Mouse (Mus musculus) forebrain, embryonic 15.5 days (tissue): ENCODE measurements at regions not wholly inside any gene's neighbourhood (a gene's known extent, or its start where the extent isn't known, plus 50 kb on each side); places are given as distances from the start of the nearest gene placed in this dataset.

ENCODE experiments used
- ATAC-seq: fragments of 200-750 bp; cut with Nextera tagmentation; replicated peaks from 2 replicates; pipeline ENCODE4 v1.8.0; 2017; ENCODE audit warnings: mild to moderate bottlenecking, moderate TSS enrichment, moderate library complexity
- H3K27ac ChIP-seq: fragments of 300-500 bp; sonication (generic); replicated peaks from 2 replicates; pipeline ENCODE4 v1.5.1; 2015; ENCODE audit warnings: mild to moderate bottlenecking, inconsistent platforms
- H3K27me3 ChIP-seq: fragments of 300-500 bp; sonication (generic); 2 replicates; pipeline ENCODE4 v1.6.1; 2015; ENCODE audit warnings: inconsistent platforms
- H3K36me3 ChIP-seq: fragments of 300-500 bp; sonication (generic); 2 replicates; pipeline ENCODE4 v1.6.1; 2015; ENCODE audit warnings: mild to moderate bottlenecking, inconsistent platforms
- H3K4me1 ChIP-seq: fragments of 300-500 bp; sonication (generic); 2 replicates; pipeline ENCODE4 v1.6.1; 2015; ENCODE audit warnings: inconsistent platforms
- H3K4me2 ChIP-seq: fragments of 300-500 bp; sonication (generic); replicated peaks from 2 replicates; pipeline ENCODE4 v1.6.1; 2015; ENCODE audit warnings: mild to moderate bottlenecking, inconsistent platforms
- H3K4me3 ChIP-seq: fragments of 300-500 bp; sonication (generic); 2 replicates; pipeline ENCODE4 v1.5.1; 2015; ENCODE audit warnings: mild to moderate bottlenecking, inconsistent platforms
- H3K9ac ChIP-seq: fragments of 300-500 bp; sonication (generic); replicated peaks from 2 replicates; pipeline ENCODE4 v1.6.1; 2015; ENCODE audit warnings: mild to moderate bottlenecking, inconsistent platforms
- H3K9me3 ChIP-seq: fragments of 300-500 bp; sonication (generic); 2 replicates; pipeline ENCODE4 v1.6.1; 2016; ENCODE audit warnings: inconsistent platforms
- WGBS: fragments of 180-500 bp; shearing (Covaris S2); methylation state at CpG from one replicate; pipeline ENCODE4 v1.1.7; 2015; ENCODE audit warnings: mixed read lengths; 5-methylcytosine and 5-hydroxymethylcytosine counted together

DNA sequence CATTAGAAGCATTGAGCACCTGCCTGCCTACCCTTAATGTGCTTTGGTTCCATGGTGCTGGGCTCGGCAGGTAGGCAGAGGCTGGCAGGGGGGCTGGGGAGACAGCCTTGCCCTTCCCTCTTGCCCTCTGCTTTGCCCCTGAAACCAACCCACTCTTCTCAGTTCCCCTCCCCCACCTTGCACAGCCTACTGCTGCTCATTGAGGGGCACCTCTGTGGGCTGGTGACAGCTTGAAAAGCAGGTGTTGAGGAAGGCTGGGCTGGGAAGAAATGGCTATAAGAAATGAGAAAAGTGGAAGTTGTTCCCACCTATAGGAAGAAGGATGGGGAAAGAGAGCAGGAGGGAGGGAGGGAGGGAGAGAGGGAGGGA, 167.7 kb upstream of the Sdk2 start:
- peak overlapping the region; percentile 41 for H3K27ac ChIP-seq
- ATAC-seq, result no peak

GRCm38 (mm10) chr11:114233636-114234541, 167.0 kb upstream of the Sdk2 start:
- Histone ChIP-seq H3K4me2 (peak overlapping the region; percentile 16; the same call in 1 of the 2 replicates), H3K4me3 (no peak overlapping the region), H3K27me3 (no peaks in the 10 kb centered on the region), H3K9me3 (no peaks in the 10 kb centered on the region), H3K9ac (no peak overlapping the region), H3K36me3 (no peaks in the 10 kb centered on the region), H3K27ac (peak overlapping the region; percentile 41), H3K4me1 (peaks cover 14% of the 10 kb centered on the region)
- 54% methylated on average over 19 of the region's 19 CpGs for WGBS
- ATAC-seq, result no peak

More for the DNA sequence above, 167.7 kb upstream of the Sdk2 start:
- Histone ChIP-seq H3K4me2 (peak overlapping the region; percentile 16; the same call in 1 of the 2 replicates), H3K9me3 (no peaks in the 10 kb centered on the region), H3K9ac (no peak overlapping the region), H3K27me3 (no peaks in the 10 kb centered on the region), H3K36me3 (no peaks in the 10 kb centered on the region), H3K4me3 (no peak overlapping the region), H3K4me1 (peaks cover 20% of the 10 kb centered on the region)
- 32% methylated on average over 1 of the region's 1 CpGs for WGBS

DNA sequence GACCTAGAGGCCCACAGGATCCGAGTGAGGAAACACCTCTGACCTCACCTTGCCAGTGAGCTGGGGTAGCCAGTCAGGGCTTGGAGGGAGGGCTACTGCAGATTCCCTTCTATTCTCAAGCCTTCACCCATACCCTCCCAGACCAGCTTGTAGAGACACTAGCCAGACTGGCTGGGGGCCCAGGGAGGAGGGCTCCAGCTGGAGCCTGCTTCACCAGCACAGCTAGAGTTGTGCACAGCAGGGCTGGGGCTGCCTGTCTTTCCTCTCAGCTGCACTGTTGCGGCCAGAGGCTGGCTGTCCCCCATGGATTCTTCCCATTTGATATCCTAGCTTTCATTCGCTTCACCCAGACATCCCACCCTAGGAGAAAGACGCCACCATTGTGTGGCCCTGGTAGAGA, 165.0 kb upstream of the Sdk2 start:
- Histone ChIP-seq H3K27me3 (no peaks in the 10 kb centered on the region), H3K36me3 (no peaks in the 10 kb centered on the region), H3K4me1 (peaks cover 10% of the 10 kb centered on the region), H3K9me3 (no peaks in the 10 kb centered on the region), H3K9ac (no peak overlapping the region), H3K4me2 (no peak overlapping the region), H3K4me3 (no peak overlapping the region), H3K27ac (no peak overlapping the region)
- 76% methylated on average over 4 of the region's 4 CpGs for WGBS
- ATAC-seq, result no peak; the same call in 1 of the 2 replicates

- 81% methylated on average over 8 of the region's 8 CpGs for WGBS
- H3K9me3 ChIP-seq, result no peaks in the 10 kb centered on the region
- H3K36me3 ChIP-seq, result no peaks in the 10 kb centered on the region
- no peak overlapping the region for H3K9ac ChIP-seq
- ATAC-seq, result no peak
- H3K27me3 ChIP-seq, result no peaks in the 10 kb centered on the region
- H3K4me2 ChIP-seq, result no peak overlapping the region
- peaks cover 10% of the 10 kb centered on the region for H3K4me1 ChIP-seq
- H3K4me3 ChIP-seq, result no peak overlapping the region
- H3K27ac ChIP-seq, result no peak overlapping the region
Observed at GRCm38 (mm10) chr11:114229763-114230162, 162.9 kb upstream of the Sdk2 start.

- Histone ChIP-seq H3K36me3 (no peaks in the 10 kb centered on the region), H3K9me3 (no peaks in the 10 kb centered on the region), H3K27me3 (no peaks in the 10 kb centered on the region), H3K4me3 (no peak overlapping the region), H3K4me1 (peaks cover 5% of the 10 kb centered on the region), H3K9ac (no peak overlapping the region), H3K27ac (no peak overlapping the region), H3K4me2 (no peak overlapping the region)
- 87% methylated on average over 6 of the region's 6 CpGs for WGBS
- ATAC-seq, result no peak
Observed at GRCm38 (mm10) chr11:114229196-114229595, 162.3 kb upstream of the Sdk2 start.

- no peak overlapping the region for H3K4me2 ChIP-seq
- H3K36me3 ChIP-seq, result no peaks in the 10 kb centered on the region
- no peaks in the 10 kb centered on the region for H3K9me3 ChIP-seq
- 88% methylated on average over 13 of the region's 13 CpGs for WGBS
- no peak overlapping the region for H3K9ac ChIP-seq
- no peaks in the 10 kb centered on the region for H3K4me1 ChIP-seq
- H3K4me3 ChIP-seq, result no peak overlapping the region
- no peak for ATAC-seq
- no peak overlapping the region for H3K27ac ChIP-seq
- no peaks in the 10 kb centered on the region for H3K27me3 ChIP-seq
Observed at GRCm38 (mm10) chr11:114226553-114226952, 159.7 kb upstream of the Sdk2 start.

DNA sequence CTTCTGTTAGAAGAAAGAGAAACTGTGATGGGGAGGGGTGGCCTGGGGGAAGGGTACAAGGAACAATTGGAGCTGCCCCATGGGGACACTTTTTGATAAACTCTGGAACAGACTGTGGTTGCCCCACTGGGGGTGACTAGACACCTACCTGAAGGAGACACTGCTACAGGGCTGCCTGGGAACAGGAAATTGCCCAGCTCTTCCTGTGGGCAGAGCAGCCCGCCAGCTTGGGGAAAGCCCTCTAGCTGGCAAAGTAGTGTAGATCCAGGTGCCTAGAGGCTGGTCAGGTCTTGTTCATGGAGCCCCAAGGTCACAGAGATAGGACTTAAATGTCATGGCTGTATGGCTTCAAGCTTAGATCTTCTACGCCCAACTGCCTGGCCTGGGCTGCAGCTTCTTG, 157.9 kb upstream of the Sdk2 start:
- Histone ChIP-seq H3K9ac (no peak overlapping the region), H3K4me3 (no peak overlapping the region), H3K36me3 (no peaks in the 10 kb centered on the region), H3K27ac (no peak overlapping the region), H3K4me1 (no peaks in the 10 kb centered on the region), H3K9me3 (no peaks in the 10 kb centered on the region), H3K4me2 (no peak overlapping the region), H3K27me3 (no peaks in the 10 kb centered on the region)
- no peak for ATAC-seq
- WGBS, result 96% methylated on average over 2 of the region's 2 CpGs

DNA sequence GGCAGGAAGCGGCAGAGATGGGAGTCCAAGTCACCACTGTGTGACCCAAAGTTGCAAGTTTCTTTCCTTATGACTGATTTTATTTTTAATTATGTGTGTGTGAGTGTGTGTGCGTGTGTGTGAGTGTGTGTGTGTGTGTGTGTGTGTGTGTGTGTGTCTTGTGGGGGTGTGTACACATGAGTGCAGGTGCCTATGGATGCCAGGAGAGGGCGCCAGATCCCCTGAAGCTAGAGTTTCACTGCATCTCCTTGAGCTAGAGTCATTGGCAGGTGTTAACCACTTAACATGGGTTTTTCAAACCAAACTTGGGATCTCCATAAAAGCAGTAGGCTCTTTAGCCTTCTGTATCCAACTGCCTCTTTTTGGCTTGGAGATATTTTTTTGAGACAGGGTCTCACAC, 156.2 kb upstream of the Sdk2 start:
- no peak overlapping the region for H3K4me3 ChIP-seq
- no peak overlapping the region for H3K9ac ChIP-seq
- peaks cover 13% of the 10 kb centered on the region for H3K4me1 ChIP-seq
- H3K27ac ChIP-seq, result no peak overlapping the region
- no peak overlapping the region for H3K4me2 ChIP-seq
- WGBS, result 83% methylated on average over 3 of the region's 3 CpGs
- H3K36me3 ChIP-seq, result no peaks in the 10 kb centered on the region
- no peaks in the 10 kb centered on the region for H3K9me3 ChIP-seq
- no peaks in the 10 kb centered on the region for H3K27me3 ChIP-seq
- ATAC-seq, result no peak

- H3K9ac ChIP-seq, result no peak overlapping the region
- H3K36me3 ChIP-seq, result no peaks in the 10 kb centered on the region
- no peak for ATAC-seq
- H3K4me3 ChIP-seq, result no peak overlapping the region
- no peaks in the 10 kb centered on the region for H3K27me3 ChIP-seq
- no peak overlapping the region for H3K27ac ChIP-seq
- no peaks in the 10 kb centered on the region for H3K9me3 ChIP-seq
- H3K4me1 ChIP-seq, result peaks cover 30% of the 10 kb centered on the region
- no peak overlapping the region for H3K4me2 ChIP-seq
- WGBS, result 81% methylated on average over 2 of the region's 2 CpGs
Observed at GRCm38 (mm10) chr11:114220466-114220865, 153.6 kb upstream of the Sdk2 start.

DNA sequence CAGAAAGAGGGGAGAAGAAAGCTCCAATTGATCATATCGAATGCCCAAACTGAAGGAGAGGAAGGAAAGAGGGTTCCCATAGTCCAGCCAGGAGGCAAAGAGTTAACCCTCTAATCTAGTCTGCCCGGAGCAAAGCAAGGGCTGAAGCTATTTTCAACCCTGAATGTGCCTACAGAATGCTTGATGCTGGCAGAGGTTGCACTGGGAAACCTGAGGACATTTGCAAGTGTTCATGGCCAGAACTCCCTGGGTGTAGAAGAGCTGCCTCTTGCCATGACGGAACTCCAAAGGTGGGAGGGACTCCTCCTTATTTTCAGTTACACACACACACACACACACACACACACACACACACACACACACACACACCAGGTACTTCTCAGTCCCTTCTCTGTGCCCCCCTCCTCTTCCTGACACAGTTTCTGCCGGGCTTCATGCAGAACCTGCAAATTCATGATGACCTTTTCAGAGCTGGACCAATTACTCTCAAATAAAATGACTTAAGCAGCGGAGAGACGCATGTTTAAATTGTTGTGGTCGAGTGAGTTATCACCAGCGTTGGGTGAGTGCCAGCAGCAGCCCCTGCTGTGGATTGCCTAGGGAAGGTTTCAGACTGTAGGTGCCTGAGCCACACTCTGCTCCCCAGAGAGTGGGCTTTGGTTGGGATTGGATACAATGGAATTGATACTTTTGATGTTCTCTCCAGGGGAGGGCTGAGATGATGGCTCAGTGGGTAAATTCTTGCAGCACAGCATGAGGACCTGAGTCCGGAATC, 152.1 kb upstream of the Sdk2 start:
- H3K36me3 ChIP-seq, result no peaks in the 10 kb centered on the region
- H3K27ac ChIP-seq, result no peak overlapping the region
- no peak overlapping the region for H3K4me2 ChIP-seq
- ATAC-seq, result no peak
- 19% methylated on average over 9 of the region's 9 CpGs for WGBS
- H3K4me3 ChIP-seq, result no peak overlapping the region
- no peaks in the 10 kb centered on the region for H3K27me3 ChIP-seq
- no peak overlapping the region for H3K9ac ChIP-seq
- H3K4me1 ChIP-seq, result peaks cover 30% of the 10 kb centered on the region
- no peaks in the 10 kb centered on the region for H3K9me3 ChIP-seq

GRCm38 (mm10) chr11:114217245-114217757, 150.5 kb upstream of the Sdk2 start:
- WGBS, result 2% methylated on average over 15 of the region's 15 CpGs
- H3K4me1 ChIP-seq, result peaks cover 30% of the 10 kb centered on the region
- no peak overlapping the region; the same call in 1 of the 2 replicates for H3K9ac ChIP-seq
- H3K9me3 ChIP-seq, result no peaks in the 10 kb centered on the region
- H3K4me3 ChIP-seq, result peak overlapping the region; percentile 16
- no peaks in the 10 kb centered on the region for H3K36me3 ChIP-seq
- H3K27ac ChIP-seq, result no peak overlapping the region
- H3K4me2 ChIP-seq, result peak overlapping the region; percentile 35
- no peaks in the 10 kb centered on the region for H3K27me3 ChIP-seq
- no peak for ATAC-seq

DNA sequence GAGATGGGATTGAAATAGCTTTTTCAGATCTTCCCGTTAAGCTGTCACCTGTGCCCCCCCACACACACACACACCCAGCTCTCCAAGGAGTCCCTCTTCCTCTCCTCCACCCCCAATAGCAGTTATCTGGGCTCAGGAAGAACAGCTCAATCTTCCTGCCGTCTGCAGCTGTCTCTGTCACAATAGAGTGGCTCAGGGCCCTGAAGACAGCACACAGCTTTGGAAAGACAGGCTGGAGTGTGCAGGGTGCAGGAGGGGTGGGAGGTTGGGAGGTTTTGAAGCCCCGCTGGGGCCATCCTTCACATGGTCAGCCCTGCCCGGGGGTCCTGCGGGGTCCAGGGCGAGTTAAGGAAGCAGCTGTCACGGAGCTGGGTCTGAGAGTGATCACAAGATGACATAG, 149.6 kb upstream of the Sdk2 start:
- Histone ChIP-seq H3K9ac (no peak overlapping the region), H3K4me3 (no peak overlapping the region), H3K4me2 (no peak overlapping the region), H3K9me3 (no peaks in the 10 kb centered on the region), H3K36me3 (no peaks in the 10 kb centered on the region), H3K27ac (peak overlapping the region; percentile 48; the same call in 1 of the 2 replicates), H3K27me3 (no peaks in the 10 kb centered on the region), H3K4me1 (peaks cover 30% of the 10 kb centered on the region)
- ATAC-seq, result no peak
- WGBS, result 28% methylated on average over 7 of the region's 7 CpGs
